Mouse (Mus musculus) fat pad, adult 2 months (tissue): ENCODE measurements at regions not wholly inside any gene's neighbourhood (a gene's known extent, or its start where the extent isn't known, plus 50 kb on each side); places are given as distances from the start of the nearest gene placed in this dataset.

ENCODE experiments used
- DNase-seq: peaks from one replicate; pipeline ENCODE4 v3.0.0-alpha.2; 2011; ENCODE audit warnings: low read depth, low spot score; ENCODE audit errors: extremely low read depth

DNA sequence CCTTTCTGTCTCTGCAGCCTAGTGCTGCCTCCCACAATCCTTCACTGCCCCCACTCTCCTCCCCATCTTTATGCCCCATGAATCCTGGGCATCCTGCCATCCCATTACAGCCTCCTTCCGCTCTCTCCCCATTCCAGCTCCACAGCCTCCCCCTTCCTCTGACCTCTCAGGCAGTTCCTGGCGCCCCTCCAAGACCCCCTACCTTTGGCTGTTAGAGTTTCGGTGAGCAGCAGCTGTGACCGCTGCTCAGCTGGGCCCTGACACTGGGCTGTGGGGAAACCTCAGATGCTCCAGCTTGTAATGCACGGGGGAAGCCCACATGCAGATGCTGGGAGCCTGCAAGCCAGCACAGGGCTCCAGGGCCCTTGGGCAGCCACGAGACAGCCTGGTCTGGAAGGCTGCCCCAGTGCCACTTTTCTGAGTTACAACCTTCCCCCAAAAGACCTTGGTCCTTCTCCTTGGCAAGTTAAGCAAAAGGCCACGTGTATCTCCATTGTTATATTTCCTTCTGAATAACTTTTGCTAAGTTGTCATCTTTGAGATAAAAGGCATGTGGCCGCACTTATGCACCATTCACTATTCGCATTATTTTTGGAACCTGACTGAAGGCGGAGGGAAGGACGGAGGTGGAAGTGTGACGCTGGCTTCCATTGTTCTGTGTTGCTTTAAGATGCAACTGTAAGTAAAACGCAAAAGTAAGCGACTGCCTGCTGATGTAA lies 330.6 kb upstream of the Mki67 start:
- DNase-seq = no peak

DNA sequence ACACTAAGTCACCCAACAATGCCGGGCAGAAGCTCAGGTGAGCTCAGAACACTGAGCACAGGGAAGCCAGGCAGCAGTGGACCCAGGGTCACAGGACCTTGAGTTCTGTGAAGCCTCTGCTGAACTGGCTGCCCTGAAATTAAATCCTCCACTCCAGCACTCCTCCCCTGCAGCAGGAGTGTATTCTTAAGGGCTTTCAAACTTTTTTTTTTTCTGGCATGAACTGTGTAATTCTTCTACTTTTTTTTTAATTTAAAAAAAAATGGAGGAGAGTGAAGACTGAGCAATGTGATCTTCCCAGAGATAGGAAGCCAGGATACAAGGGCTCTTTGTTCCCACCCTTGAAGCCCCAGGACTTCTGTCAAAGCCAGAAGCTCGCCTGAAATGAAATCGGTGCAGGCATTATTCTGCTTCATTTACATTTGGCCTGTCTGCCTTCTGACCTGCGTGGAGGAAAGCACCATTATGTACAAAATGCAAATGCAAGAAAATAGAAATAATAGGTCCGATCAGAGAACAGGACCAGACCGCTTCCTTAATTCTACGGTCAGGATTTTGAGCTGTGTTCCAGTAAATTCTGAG lies 331.3 kb upstream of the Mki67 start:
- DNase-seq = no peak

DNA sequence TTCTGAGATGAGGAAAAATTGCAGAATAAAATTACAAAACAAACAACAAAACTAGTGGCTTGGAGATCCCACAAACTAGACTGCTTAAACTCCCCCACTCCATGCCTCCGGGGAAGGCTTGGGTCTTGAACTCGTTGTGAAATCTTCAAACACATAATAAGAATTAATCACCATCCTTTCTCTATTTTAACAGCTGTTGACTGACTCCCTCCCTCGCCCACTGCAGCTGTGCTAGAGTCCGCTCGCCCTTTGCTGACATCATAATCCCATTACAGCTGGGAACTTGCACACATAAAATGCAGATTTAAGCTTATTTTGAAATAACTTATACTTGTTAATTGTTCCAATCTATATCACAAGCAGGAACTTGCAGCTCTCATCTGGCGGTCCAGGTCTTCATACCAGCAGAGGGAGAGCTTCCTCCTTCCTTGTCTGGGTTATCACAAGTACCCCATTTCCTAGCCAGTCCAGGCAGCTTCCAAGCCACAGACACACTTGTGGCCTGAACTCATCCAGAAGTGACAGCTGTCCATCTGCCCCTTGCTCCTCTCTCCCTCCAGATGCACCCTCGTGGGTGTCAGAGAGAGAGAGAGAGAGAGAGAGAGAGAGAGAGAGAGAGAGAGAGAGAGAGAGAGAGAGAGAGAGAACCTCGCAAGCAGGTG lies 332.9 kb upstream of the Mki67 start:
- no peak for DNase-seq

DNA sequence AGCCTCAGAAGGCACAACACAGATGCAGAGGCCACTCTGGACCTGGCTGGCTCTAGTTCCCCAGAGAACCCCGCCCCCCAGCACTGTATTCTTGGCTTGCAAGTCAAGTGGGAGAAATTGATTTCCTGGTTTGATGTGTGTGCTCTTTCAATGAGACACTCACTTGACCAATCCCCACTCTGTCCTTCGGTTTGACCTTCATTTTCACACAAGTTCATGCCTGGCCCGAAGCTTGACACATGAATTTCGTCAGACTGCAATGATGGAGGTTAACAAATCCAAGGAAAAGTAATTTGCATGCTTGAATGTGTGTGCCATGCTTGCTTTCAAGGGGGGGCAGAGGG lies 333.4 kb upstream of the Mki67 start:
- DNase-seq = no peak

DNA sequence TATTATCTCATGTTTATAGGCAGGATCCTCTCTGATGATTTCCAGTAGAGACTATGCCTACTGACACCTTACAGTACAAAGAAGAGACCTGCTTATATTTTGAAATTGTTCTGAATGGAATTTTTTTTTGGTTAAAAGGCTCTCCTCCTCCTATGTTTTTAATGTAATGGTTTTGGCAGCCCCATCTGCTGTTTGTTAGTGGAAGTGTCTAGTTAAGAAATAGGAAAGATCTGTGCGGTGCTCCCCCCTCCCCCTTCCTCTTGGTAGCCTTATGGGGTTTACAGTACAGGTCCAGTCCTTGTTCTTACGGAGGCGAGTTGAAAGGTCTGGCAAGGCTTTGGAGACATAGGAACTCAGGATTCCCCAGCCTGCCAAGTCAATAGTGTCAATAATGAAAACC lies 334.0 kb upstream of the Mki67 start:
- no peak for DNase-seq

DNA sequence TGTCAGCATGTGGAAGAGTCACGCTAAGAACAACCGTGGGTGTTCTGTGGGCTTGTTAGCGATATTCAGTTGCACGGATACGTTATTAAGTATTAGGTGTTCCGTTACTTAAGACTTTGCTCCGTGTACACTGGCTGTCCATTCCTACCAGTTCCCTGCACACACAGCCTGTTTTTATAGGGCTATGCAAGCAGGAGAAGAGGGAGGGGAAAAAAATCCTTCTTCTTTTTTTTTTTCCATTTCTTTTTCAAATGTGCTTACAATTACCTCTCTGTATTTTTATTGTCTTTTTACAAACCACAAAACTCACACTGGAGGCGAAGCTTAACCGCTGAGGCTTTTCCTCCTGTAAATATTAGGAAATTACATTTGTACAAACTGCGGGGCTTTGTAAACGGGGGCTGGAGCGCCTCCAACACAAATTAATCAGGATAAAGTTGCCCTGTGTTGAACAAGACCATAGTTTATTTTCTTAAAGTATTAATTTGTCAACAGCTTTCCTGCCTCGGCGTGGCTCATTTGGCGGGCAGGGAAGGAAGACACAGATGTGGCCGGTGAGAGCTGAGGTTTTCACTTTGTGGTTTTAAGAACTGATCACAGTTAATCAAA lies 340.8 kb upstream of the Mki67 start:
- DNase-seq = no peak

DNA sequence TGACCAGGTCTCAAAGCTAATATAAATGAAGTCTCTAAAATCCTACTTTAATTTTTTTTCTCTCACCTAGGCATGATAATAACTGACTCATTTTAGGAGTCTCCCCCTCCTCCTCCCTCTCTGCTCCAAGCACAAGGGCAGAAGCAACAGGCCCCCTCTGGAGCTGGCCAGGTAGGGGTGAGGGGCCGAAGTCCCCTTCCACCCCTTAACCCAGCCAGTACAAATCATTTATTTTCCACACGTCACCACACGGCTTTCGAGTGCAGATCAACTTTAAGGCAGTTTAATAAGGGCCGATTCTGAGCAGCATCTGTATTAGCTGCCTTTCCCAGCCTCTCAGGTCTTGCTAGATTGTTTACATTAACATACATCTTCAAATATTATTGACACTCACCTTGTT lies 342.2 kb upstream of the Mki67 start:
- no peak for DNase-seq

DNA sequence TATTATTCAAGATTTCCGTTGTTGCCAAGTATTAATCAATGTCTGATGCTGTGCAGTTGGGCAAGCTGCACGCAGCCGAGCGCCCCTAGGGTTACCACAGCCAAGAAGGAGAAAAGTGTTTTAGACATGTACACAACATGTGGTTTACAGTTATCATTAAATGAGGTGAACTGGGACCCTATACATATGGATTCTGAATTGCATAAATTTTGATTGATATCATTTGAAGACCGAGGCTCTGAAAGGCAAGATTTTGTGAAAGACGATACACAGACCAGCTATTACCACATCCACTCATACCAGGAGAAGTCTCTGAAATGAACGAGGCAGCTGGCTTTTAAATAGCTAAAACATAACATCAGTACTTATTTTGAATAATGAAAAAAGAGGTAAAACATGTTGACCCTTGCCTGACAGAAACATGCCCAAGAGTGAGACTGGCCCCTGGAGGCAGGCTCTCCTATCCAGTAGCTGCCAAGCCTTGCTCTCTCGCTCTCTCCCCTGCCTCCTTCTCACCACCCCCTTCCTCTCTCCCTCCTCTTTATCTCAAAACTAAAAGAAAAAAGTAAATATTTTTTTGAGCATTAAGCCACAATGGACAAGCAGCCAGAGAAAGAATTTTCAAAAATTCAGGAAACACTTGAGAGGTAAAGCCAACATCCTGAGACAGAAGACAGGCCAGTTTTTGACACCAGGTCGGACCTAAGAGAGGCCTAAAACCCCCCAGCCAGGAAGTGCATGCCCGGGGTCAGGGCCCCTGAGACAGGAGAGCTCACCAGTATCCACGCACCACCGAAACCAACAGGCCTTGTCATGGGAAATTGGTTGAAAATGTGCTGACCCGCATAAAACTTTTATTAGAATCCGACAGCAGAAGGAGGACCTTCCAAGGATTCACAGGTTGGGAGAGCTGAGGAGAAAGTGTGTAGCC lies 342.9 kb upstream of the Mki67 start:
- DNase-seq = no peak

DNA sequence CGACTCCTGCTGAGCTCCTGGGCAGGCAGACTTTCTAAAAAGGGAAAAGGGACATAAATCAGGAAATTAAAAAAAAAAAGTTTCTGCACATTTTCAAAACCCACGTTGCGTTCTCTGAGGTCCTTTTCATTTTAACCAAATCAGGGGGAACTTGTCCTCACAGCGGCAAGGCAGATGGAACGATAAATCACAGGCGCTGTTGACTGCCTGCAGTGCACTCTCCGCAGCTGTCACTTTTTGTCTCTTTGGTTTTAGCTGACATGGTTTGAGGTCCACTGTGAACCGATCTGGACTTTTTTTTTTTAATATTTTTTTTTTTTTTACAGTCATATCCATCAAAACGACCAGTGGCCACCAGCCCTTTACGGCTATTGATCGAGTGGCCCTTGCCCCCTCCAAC lies 343.7 kb upstream of the Mki67 start:
- no peak for DNase-seq

DNA sequence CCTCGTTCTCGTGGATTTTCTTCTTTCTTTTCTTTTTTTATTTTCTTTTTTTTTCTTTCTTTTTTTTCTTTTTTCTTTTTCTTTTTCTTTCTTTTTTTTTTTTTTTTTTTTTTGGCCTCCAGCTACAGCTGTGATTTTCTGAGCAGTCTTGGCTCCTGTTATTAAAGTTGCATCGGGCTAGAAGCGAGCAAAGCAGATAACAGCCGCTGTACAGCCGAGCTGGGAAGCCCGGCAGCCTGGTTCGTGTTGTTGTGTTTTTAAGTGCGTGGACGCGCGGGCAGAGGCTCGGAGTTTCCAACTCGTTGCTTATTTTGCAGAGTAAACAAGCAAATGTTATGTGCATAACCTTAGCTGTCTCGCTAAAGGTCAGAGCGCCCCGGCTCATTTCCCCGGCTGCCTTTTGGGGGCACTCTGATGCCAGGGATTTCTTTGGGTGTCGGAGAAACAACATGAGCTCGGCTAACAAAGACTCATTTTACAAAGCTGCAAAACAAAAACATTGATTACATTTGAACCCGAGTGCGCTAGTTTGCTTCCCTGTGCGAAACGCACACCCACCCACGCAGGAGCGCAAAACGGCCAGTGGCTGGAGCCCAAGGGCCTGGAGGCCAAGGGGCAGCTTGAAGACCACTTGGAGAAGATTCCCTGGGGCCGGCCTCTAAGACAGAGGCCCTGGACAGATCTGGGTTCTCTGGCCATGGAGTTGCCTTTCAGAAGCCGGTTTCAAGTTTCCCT lies 344.3 kb upstream of the Mki67 start:
- DNase-seq = no peak

DNA sequence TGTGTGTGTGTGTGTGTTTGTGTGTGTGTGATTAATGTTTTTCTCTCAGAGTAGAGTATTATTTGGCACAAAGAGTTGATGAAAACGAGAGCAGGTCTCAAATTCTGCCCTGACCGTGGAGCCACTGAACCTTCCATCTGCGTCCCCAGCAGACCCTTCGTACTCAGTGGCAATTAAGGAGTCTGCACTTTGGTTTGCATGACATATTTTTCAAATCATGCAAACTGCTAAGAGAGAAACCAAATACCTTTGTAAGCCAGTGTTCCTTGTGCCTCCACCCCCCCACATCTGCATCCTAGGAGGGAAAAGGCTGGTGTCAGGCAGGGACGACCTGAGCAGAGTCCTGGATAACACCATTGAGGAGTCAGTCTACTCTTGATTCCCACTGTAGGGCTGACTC lies 346.5 kb upstream of the Mki67 start:
- DNase-seq = no peak

DNA sequence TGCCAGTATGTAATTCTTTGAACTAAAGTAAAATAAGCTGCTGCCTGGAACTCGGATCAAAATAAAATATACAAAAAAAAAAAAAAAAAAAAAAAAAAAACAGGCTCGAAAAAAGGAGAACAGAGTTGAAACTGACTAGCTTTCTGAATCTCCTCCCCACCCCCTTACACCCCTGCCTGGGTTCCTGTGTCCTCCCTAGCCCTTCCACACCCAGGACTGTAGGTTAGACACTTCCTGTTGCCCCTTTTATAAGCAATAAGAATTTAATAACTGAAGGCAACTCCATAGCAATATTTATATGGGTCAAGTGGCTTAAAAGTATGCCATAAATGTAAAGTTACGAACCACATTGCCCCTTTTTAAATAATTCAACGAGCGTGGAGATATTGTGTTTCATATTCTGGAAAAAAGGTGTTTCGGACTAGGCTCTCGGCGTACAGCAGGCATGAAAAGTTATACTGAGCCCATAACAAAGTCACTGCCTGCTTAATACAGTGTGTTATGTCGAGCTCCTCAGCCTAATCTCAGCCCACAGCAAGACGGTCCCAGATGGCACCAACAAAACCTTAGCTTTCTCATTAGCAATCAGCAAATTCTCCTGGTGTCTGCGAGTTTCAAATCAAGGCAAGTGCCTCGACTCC lies 349.0 kb upstream of the Mki67 start:
- DNase-seq = no peak

DNA sequence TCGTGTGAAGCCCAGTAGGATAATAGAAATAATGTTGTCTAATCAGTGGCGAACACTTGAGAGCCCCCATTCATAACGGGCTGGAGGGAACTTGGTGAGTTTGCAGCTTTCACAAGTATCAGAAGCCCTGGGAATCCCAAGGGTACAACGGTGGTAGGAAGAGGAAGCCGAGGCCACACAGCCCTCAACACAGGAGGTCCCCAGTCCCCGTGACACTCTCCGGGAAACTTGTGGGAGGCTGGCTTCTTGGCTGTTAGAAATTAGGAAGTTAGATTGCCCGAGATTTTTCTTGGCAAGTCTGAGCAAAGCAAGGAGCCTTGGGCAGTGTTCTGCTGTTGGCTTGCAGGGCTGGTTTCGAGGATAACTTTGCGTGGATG lies 349.5 kb upstream of the Mki67 start:
- no peak for DNase-seq

DNA sequence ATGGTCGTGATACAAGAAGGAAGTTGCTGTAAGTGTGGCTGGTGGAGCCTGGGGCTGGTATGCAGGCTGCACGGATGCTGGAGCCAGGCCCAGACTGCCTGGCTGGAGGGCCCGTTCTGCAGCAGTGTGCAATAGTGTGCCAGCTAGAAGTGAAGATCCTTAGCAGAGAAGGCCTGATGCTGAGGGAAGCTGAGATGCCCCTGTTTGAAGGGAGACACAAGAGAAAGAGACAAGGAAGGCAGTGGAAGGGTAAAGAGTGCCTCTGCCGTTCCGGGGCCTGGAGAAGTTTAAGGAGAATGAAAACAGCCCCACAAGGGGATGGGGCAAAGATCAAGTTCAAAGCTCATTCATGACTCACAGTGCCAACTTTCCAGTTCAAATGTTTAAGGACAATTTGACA lies 354.7 kb upstream of the Mki67 start:
- DNase-seq = no peak

DNA sequence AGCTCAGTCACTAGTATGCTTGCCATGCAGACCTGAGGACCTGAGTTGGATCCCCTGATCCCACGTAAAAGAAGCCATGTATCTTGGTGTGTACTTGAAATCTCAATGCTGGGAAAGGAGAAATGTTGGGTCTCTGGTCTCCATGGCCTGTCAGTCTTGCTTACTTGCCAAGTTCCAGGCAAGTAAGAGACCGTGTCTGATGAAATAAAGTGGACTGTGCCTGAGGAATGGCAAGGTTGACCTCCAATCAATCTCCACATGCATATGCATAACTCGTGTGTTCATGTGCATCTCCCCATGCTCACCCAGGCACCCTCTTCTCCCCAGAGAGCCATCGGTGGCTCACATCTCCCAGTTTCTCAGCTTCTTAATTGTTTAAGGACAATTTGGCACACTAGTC lies 355.2 kb upstream of the Mki67 start:
- no peak for DNase-seq

DNA sequence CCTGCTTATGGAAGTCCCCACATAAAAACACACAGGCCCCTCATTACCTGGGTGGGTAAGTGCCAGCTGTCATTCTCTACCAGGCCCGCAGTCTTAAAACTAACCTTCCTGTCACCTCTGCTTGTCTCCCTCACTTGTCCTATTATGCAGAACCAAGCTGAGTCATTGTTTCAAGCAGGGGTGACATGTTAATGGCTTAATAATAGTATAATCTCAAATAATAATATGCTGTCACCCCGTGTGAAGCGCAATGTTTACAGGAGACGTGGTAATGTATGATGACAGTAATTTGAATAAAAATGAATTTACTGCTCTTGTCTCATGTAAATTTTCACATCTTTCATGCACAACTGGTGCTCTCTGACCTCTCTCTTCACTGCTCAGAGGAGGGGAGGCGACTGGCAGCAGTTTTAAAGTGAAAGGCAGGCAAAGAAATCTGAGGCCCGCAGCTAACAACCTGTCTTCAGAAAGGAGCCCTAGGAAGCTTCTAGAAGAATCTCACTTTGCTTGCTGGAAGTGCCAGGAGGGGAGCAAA lies 357.2 kb upstream of the Mki67 start:
- DNase-seq = no peak

DNA sequence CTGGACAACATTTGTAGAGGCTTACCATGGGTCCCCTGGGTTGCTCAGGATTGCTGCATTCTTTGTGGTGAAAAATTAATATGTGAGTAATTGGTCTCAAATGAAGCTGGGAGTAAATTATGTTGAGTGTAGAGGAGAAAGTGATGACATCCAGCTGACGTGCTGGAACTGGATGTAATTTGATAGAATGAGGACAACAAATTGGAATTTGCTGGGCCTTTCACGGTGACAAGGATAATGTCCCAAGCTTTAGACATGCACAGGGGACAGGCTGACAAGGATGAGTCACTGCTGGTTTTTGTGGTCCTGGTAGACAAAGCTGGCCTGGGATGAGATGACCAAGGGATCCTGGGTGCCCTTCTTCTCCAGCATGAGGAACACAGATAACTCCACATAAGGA lies 357.9 kb upstream of the Mki67 start:
- DNase-seq = no peak

DNA sequence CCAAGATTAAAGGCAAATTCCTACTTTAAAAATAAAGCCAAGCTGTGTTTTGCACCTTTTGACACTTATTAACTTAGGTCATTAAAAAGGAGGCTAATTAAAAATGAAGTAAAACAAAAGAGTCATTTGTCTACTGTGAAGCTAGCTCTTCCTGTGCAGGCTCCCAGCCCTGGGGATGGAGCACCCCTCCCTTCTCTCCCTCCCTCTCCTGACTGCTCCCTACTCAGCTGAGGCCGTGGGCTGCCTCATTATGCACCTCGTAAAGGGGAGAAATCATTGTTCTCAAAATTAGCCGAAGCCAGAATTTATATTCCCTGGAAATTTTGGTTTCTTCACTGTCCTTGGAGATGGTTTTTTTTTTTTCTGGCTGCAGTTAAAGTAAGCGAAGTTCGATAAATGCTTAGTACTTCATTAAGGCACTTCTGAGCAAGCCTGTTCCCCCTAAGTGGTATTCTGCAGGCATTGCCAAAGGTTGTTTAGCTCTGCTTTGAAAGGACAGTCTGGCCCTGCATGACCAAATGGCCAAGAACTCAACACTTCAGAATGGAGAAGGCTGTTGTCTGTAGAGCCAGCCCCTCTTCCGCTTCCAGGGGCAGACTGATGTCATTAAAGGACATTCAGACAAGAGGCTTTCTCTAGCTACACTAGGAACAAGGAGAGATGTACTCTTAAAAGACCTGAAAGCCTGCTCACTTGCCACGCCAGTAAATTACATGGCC lies 365.5 kb upstream of the Mki67 start:
- no peak for DNase-seq

DNA sequence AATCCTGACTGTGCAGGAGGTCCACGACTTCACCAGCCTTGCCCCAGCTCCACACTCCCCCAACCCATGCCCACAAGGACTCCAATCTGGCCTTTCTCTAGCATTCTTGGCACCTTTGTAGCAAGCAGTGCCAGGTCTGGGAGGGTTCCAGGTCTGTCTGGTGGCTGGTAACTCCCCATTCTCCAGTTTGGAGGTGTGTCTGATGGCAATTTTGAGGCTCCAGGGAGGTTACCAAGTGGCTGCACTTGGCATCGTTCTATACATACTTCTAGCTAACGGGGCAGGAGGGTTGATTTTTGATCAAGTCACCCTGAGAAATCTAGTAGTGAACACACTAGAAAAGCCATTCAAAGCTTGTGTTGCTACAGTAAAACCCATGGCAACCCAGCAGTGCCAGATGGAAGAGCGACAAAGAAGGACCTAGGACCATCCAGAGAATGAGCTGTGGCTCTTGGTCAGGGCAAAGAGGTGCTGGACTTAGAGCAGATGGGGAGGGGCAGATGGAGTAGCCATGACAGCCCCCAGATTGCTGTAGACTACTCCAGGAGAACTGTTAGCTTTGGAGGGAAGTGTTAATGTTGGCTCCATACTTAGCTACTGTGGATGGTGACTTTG lies 366.2 kb upstream of the Mki67 start:
- DNase-seq = no peak
